Mouse (Mus musculus) adrenal gland (tissue): ENCODE measurements around the gene Kntc1.

Source experiments
- intact Hi-C: fragments of 180-260 bp; cut with DNase I; formaldehyde crosslinking; loops from one replicate; pipeline ENCODE4 v1.15.1; 2025

The Kntc1 gene

GRCm38 (mm10) chr5:123863934-123864333, 114.4 kb downstream of the Kntc1 start:
- intact Hi-C loops: no loop called here

- intact Hi-C loops: no loop called here
Observed at GRCm38 (mm10) chr5:123865365-123865764, 115.8 kb downstream of the Kntc1 start, which contains the start of gene Hcar2. Gene Hcar2 (minus strand): TSS chr5:123865499.

GRCm38 (mm10) chr5:123866457-123866856, 116.9 kb downstream of the Kntc1 start:
- intact Hi-C loops: no loop called here

GRCm38 (mm10) chr5:123869615-123870014, 120.1 kb downstream of the Kntc1 start:
- intact Hi-C loops: no loop called here
